Mouse (Mus musculus) forebrain, embryonic 14.5 days (tissue): Measurements from ENCODE around the gene Cbarp. TPM values are rescaled to one million over a fixed set of nuclear protein-coding genes. Genes with fewer than 3 reads are reported as not detected.
A peak's percentile ranks its signal among the peaks of the same experiment; 100 is the strongest.

Experiments
- ATAC-seq: fragments of 200-750 bp; cut with Nextera tagmentation; 2 replicates; pipeline ENCODE4 v1.8.0; 2017; ENCODE audit warnings: mild to moderate bottlenecking, moderate library complexity
- DNase-seq: peaks from one replicate; pipeline ENCODE4 v3.0.0-alpha.2; 2015; ENCODE audit warnings: low spot score
- H3K27ac ChIP-seq: fragments of 300-500 bp; sonication (generic); 2 replicates; pipeline ENCODE4 v1.5.1; 2014; ENCODE audit warnings: low read depth, mild to moderate bottlenecking, control low read depth, low read length, moderate library complexity
- H3K27me3 ChIP-seq: fragments of 300-500 bp; sonication (generic); replicated peaks from 2 replicates; pipeline ENCODE4 v1.6.1; 2014; ENCODE audit warnings: low read length, control low read depth, mixed read lengths; ENCODE audit not compliant: control insufficient read depth, insufficient read depth
- H3K36me3 ChIP-seq: fragments of 300-500 bp; sonication (generic); 2 replicates; pipeline ENCODE4 v1.6.1; 2014; ENCODE audit warnings: low read length, control low read depth; ENCODE audit not compliant: control insufficient read depth, insufficient read depth
- H3K4me1 ChIP-seq: fragments of 300-500 bp; sonication (generic); 2 replicates; pipeline ENCODE4 v1.6.1; 2014; ENCODE audit warnings: antibody characterized with exemption, low read length, control low read depth; ENCODE audit not compliant: control insufficient read depth, insufficient read depth
- H3K4me2 ChIP-seq: fragments of 300-500 bp; sonication (generic); 2 replicates; pipeline ENCODE4 v1.6.1; 2014; ENCODE audit warnings: mild to moderate bottlenecking, control low read depth, low read length
- H3K4me3 ChIP-seq: fragments of 300-500 bp; sonication (generic); 2 replicates; pipeline ENCODE4 v1.5.1; 2014; ENCODE audit warnings: low read depth, low read length, control low read depth
- H3K9ac ChIP-seq: fragments of 300-500 bp; sonication (generic); 2 replicates; pipeline ENCODE4 v1.6.1; 2014; ENCODE audit warnings: mild to moderate bottlenecking, low read length, control low read depth, moderate library complexity
- H3K9me3 ChIP-seq: fragments of 300-500 bp; sonication (generic); replicated peaks from 2 replicates; pipeline ENCODE4 v1.6.1; 2016; ENCODE audit warnings: low read length, control low read depth, mixed read lengths; ENCODE audit not compliant: control insufficient read depth
- WGBS: fragments of 180-500 bp; shearing (Covaris S2); extraction: QIAGEN DNeasy Blood & Tissue Kit; methylation state at CpG from one replicate; pipeline ENCODE4 v1.1.7; 2014; 5-methylcytosine and 5-hydroxymethylcytosine counted together
- polyA plus RNA-seq: library from polyadenylated mRNA; unstranded; fragments of >200 nt; fragmentation: Nextera tagmentation; extraction: Ambion mirVana; gene quantifications from 2 replicates; pipeline ENCODE4 v1.2.1, GENCODE M21; 2014

Cbarp gene
- polyA plus RNA-seq, 1 experiment from 2014 or later: 42.4 TPM

GRCm38 (mm10) chr10:80133226-80133849 lies 7.3 kb downstream of the Cbarp start:
- Histone ChIP-seq H3K4me2 (no peak overlapping the region), H3K9ac (no peak overlapping the region), H3K4me1 (peaks cover 16% of the 10 kb centered on the region), H3K9me3 (no peaks in the 10 kb centered on the region), H3K27ac (no peak overlapping the region), H3K36me3 (peaks cover 77% of the 10 kb centered on the region), H3K27me3 (0 out of 2 replicates have a peak, but pooled peaks cover 5% of the 10 kb centered on the region), H3K4me3 (no peak overlapping the region)
- WGBS: 72% methylated on average over 8 of the region's 8 CpGs
- DNase-seq (no peak), ATAC-seq (no peak)

GRCm38 (mm10) chr10:80131952-80132350 lies 8.7 kb downstream of the Cbarp start:
- Histone ChIP-seq H3K4me1 (peaks cover 8% of the 10 kb centered on the region), H3K27ac (no peak overlapping the region), H3K9ac (no peak overlapping the region), H3K9me3 (no peaks in the 10 kb centered on the region), H3K4me3 (no peak overlapping the region), H3K36me3 (peaks cover 90% of the 10 kb centered on the region), H3K27me3 (0 out of 2 replicates have a peak, but pooled peaks cover 5% of the 10 kb centered on the region), H3K4me2 (peak overlapping the region; percentile 24)
- ATAC-seq (0 out of 2 replicates have a peak, but pooled peaks have one; percentile 1), DNase-seq (no peak)
- WGBS: 38% methylated on average over 27 of the region's 27 CpGs

- peaks cover 3% of the 10 kb centered on the region for H3K4me1 ChIP-seq
- ATAC-seq (peak; percentile 69), DNase-seq (peak; percentile 61)
- H3K27ac ChIP-seq: no peak overlapping the region
- peak overlapping the region; percentile 24 for H3K4me2 ChIP-seq
- no peak overlapping the region for H3K4me3 ChIP-seq
- H3K9me3 ChIP-seq: no peaks in the 10 kb centered on the region
- H3K36me3 ChIP-seq: peaks cover 95% of the 10 kb centered on the region
- 16% methylated on average over 55 of the region's 55 CpGs for WGBS
- 0 out of 2 replicates have a peak, but pooled peaks cover 1% of the 10 kb centered on the region for H3K27me3 ChIP-seq
- H3K9ac ChIP-seq: no peak overlapping the region; the same call in 1 of the 2 replicates
Measured at GRCm38 (mm10) chr10:80131316-80131951, 9.2 kb downstream of the Cbarp start.

GRCm38 (mm10) chr10:80130403-80131031 lies 10.1 kb downstream of the Cbarp start:
- WGBS: 87% methylated on average over 18 of the region's 18 CpGs
- Histone ChIP-seq H3K4me1 (no peaks in the 10 kb centered on the region), H3K9ac (no peak overlapping the region; the same call in 1 of the 2 replicates), H3K36me3 (peaks cover 99% of the 10 kb centered on the region), H3K4me3 (no peak overlapping the region), H3K27ac (no peak overlapping the region), H3K9me3 (no peaks in the 10 kb centered on the region), H3K4me2 (no peak overlapping the region), H3K27me3 (no peaks in the 10 kb centered on the region)
- ATAC-seq (no peak), DNase-seq (no peak)

DNA sequence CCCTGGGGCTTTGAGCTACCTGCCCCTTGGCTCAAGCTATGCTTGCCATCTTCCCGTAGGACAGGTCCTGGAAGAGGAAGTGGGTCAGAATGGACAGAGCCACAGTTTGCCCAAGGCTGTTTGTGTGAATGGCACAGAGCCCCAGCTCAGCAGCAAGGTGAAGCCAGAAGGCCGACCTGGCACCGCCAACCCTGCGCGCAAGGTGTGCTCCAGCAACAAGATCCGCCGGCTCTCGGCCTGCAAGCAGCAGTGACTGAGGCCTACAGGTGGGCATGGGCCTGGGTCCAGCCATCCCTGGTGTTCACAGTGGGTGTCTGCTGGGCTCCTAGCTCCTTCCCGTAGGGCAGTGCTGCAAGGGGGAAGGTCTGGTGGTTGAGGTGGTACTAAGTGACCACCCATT lies 10.8 kb downstream of the Cbarp start:
- no peak overlapping the region for H3K4me3 ChIP-seq
- H3K9me3 ChIP-seq: no peaks in the 10 kb centered on the region
- H3K4me1 ChIP-seq: no peaks in the 10 kb centered on the region
- H3K27ac ChIP-seq: no peak overlapping the region
- 92% methylated on average over 9 of the region's 9 CpGs for WGBS
- H3K4me2 ChIP-seq: no peak overlapping the region
- DNase-seq: no peak
- H3K36me3 ChIP-seq: peaks cover 99% of the 10 kb centered on the region
- H3K27me3 ChIP-seq: no peaks in the 10 kb centered on the region
- no peak for ATAC-seq
- no peak overlapping the region for H3K9ac ChIP-seq

DNA sequence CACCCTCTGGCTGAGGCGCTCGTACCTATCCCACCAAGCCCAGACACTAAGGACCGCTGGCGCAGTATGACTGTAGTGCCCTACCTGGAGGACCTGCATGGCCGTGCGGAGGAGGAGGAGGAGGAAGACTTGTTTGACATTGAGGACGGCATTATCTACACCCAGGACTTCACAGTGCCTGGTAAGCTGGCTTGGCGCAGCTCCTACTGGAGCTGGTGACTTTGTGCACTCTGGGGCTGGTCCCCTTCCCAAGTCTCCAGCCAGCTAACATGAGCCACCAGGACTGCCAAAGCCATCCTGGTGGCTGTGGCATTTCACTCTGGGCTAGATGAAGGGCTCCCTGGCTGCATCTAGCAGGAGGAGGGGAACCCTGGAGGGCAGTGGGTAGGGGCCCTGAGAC lies 12.7 kb downstream of the Cbarp start:
- no peak overlapping the region for H3K4me2 ChIP-seq
- WGBS: 91% methylated on average over 8 of the region's 8 CpGs
- H3K9ac ChIP-seq: no peak overlapping the region
- ATAC-seq (no peak), DNase-seq (no peak)
- peaks cover 94% of the 10 kb centered on the region for H3K36me3 ChIP-seq
- no peak overlapping the region for H3K4me3 ChIP-seq
- H3K27me3 ChIP-seq: no peaks in the 10 kb centered on the region
- no peak overlapping the region for H3K27ac ChIP-seq
- H3K4me1 ChIP-seq: no peaks in the 10 kb centered on the region
- no peaks in the 10 kb centered on the region for H3K9me3 ChIP-seq

DNA sequence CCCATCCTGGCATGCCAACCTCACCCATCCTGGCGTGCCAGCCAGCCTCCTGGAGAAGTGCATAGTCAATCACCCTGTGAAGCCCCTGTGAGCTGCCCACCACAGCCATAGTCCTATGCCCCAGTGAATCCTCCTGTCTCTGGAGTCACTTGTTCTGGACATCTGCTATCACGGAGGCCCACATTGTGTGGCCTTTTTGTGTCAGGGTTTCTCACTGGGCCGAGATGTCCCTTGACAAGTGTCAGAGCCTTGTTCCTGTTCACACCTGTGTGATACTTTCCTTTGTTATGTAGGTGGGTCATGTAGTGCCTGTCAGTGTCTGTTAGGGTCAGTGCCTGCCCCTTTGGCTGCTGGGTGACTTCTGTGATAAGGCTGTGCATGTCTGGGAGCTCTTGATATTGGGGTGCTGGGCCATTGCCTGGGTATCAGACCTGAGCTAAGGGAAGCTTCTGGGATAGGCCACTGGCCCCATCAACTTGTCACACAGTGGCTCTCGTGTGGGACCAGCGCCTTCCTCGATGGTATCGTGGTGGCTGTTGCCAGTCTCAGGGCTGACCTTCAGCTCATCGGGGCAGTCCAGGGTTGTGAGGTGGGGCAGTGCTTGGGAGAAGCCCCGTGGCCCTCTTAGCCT lies 16.6 kb downstream of the Cbarp start:
- H3K4me3 ChIP-seq: no peak overlapping the region
- H3K9me3 ChIP-seq: no peaks in the 10 kb centered on the region
- H3K36me3 ChIP-seq: peaks cover 70% of the 10 kb centered on the region
- no peak for DNase-seq
- 92% methylated on average over 9 of the region's 9 CpGs for WGBS
- ATAC-seq: no peak
- no peaks in the 10 kb centered on the region for H3K27me3 ChIP-seq
- no peak overlapping the region for H3K4me2 ChIP-seq
- no peak overlapping the region for H3K27ac ChIP-seq
- no peak overlapping the region for H3K9ac ChIP-seq
- no peaks in the 10 kb centered on the region for H3K4me1 ChIP-seq

DNA sequence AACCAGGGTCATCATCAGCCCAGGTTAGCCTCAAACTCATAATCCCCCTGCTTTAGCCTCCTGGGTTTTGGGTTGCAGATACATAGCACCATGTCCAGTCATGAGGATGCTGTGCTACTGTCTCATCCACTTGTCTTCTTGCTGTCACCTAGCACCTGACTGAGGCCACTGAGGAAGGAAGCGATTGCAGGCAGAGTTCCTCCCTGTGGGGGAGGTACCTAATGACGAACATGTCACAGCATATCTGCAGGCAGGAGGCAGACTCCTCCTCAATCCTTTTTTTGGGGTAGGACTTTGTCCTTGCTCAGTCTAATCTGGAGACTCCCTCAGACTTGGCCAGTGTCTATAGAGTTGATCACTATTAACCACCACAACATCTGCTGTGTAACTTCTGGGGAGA lies 19.0 kb downstream of the Cbarp start:
- 94% methylated on average over 2 of the region's 2 CpGs for WGBS
- H3K4me3 ChIP-seq: no peak overlapping the region
- no peak for ATAC-seq
- H3K27ac ChIP-seq: no peak overlapping the region
- no peak for DNase-seq
- no peaks in the 10 kb centered on the region for H3K9me3 ChIP-seq
- peaks cover 22% of the 10 kb centered on the region for H3K4me1 ChIP-seq
- no peaks in the 10 kb centered on the region for H3K27me3 ChIP-seq
- H3K36me3 ChIP-seq: peaks cover 52% of the 10 kb centered on the region
- no peak overlapping the region for H3K4me2 ChIP-seq
- H3K9ac ChIP-seq: no peak overlapping the region
